In the genomic region with DNA sequence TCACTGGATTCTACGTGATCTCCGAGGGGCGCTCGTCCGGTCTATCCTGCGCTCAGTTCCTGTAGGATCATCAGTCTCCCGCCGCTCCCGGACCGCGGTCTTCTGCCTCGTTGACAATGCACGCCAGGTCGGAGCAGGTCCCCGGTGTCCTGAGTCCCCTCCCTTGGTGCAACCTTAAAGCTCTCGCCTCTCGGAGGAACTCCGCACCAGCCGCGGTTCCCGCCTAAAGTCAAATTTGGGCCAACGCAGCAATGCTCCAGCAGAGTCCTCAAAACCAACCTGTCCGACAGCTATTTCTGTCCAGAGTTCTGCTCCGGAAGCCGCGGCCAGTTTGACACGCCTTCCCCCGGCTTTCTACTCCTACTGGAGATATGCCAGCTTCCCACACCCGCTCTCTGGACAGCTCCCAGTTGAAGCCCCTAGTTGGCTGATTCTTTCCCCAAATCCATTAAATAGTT, we compare ENCODE assay signal across 8 mouse cellular contexts. TPM values are rescaled to one million over a fixed set of nuclear protein-coding genes. Genes with fewer than 3 reads are reported as not detected.
A peak's percentile ranks its signal among the peaks of the same experiment; 100 is the strongest.
DNase-seq lines count a peak whose midpoint lies in the region; ATAC-seq lines count a peak whose summit lies in the region.

A gene (minus strand): TSS at position 288 of the 458 bp plus-strand sequence.

- no peak for ATAC-seq in limb, embryonic 11.5 days (ENCODE audit: insufficient number of reproducible peaks, low FRiP score, low TSS enrichment, low read depth)
- ATAC-seq in midbrain, embryonic 12.5 days (ENCODE audit: low FRiP score, low read depth): no peak

- H3K4me1 ChIP-seq in forebrain, embryonic 10.5 days: peaks cover 13% of the 10 kb centered on the region
- 0 out of 2 replicates have a peak, but pooled peaks cover 3% of the 10 kb centered on the region for H3K4me1 ChIP-seq in limb, embryonic 11.5 days (ENCODE audit: control insufficient read depth, insufficient read depth, low read length)
- H3K4me1 ChIP-seq in midbrain, embryonic 12.5 days: peaks cover 7% of the 10 kb centered on the region

- peaks cover 60% of the 10 kb centered on the region for H3K27me3 ChIP-seq in forebrain, embryonic 10.5 days (ENCODE audit: poor library complexity, severe bottlenecking)
- peaks cover 18% of the 10 kb centered on the region for H3K27me3 ChIP-seq in limb, embryonic 11.5 days (ENCODE audit: control insufficient read depth, insufficient read depth, low read length)
- peaks cover 43% of the 10 kb centered on the region for H3K27me3 ChIP-seq in midbrain, embryonic 12.5 days

- intact Hi-C loops in heart, postnatal 36 days (cut with DNase I): no loop called here

- DNase-seq in CD4-positive helper T cell, adult 2 months (ENCODE audit: low read depth, low spot score): peak; percentile 16
- peak; percentile 83 for DNase-seq in adipocyte (ENCODE audit: low spot score)
- DNase-seq in forebrain, embryonic 10.5 days (ENCODE audit: extremely low spot score, low spot score): peak; percentile 35
- peak; percentile 58 to 67 for DNase-seq in heart, postnatal 36 days
- peak; percentile 65 for DNase-seq in limb, embryonic 11.5 days (ENCODE audit: low spot score)
- DNase-seq in spleen, postnatal 4 days (ENCODE audit: low spot score in 2 of 2): peak; percentile 39 to 76
- no peak for DNase-seq in frontal cortex, postnatal 25 days (ENCODE audit: low spot score in 2 of 2)

- peak within 1 kb of the TSS; percentile 51 for H3K4me3 ChIP-seq in forebrain, embryonic 10.5 days
- H3K4me3 ChIP-seq in limb, embryonic 11.5 days (ENCODE audit: low read depth, low read length): peak within 1 kb of the TSS; percentile 28
- H3K4me3 ChIP-seq in midbrain, embryonic 12.5 days: peak within 1 kb of the TSS; percentile 43

- no peaks in the 10 kb centered on the region for H3K9me3 ChIP-seq in forebrain, embryonic 10.5 days
- H3K9me3 ChIP-seq in limb, embryonic 11.5 days (ENCODE audit: control insufficient read depth, low read length): no peaks in the 10 kb centered on the region
- H3K9me3 ChIP-seq in midbrain, embryonic 12.5 days: no peaks in the 10 kb centered on the region

- peak within 1 kb of the TSS; percentile 54 for H3K4me2 ChIP-seq in limb, embryonic 11.5 days (ENCODE audit: low read depth, severe bottlenecking)
- H3K4me2 ChIP-seq in midbrain, embryonic 12.5 days (replicated peaks): peak within 1 kb of the TSS; percentile 59

- H3K27ac ChIP-seq in forebrain, embryonic 10.5 days: peak within 1 kb of the TSS; percentile 45; the same call in 1 of the 2 replicates
- H3K27ac ChIP-seq in limb, embryonic 11.5 days (replicated peaks; ENCODE audit: low read depth, low read length): no peak within 1 kb of the TSS
- no peak within 1 kb of the TSS for H3K27ac ChIP-seq in midbrain, embryonic 12.5 days (replicated peaks)

- under 1% methylated on average over 29 of the region's 29 CpGs for WGBS in forebrain, embryonic 10.5 days
- under 1% methylated on average over 29 of the region's 29 CpGs for WGBS in limb, embryonic 11.5 days
- 2% methylated on average over 29 of the region's 29 CpGs for WGBS in midbrain, embryonic 12.5 days

- no peaks in the 10 kb centered on the region for H3K36me3 ChIP-seq in forebrain, embryonic 10.5 days (replicated peaks)
- no peaks in the 10 kb centered on the region for H3K36me3 ChIP-seq in limb, embryonic 11.5 days (ENCODE audit: control insufficient read depth, insufficient read depth, low read length)
- no peaks in the 10 kb centered on the region for H3K36me3 ChIP-seq in midbrain, embryonic 12.5 days

- no peak within 1 kb of the TSS for H3K9ac ChIP-seq in limb, embryonic 11.5 days (ENCODE audit: low read length)
- H3K9ac ChIP-seq in midbrain, embryonic 12.5 days (replicated peaks): peak within 1 kb of the TSS; percentile 25; the same call in 1 of the 2 replicates

RNA-seq across cellular contexts. Expression of the gene that starts here (rescaled TPM):
- 0.26 and 0.42 TPM in 2 replicates for polyA plus RNA-seq in forebrain, embryonic 10.5 days (2016; fragmentation: Nextera tagmentation; extraction: Ambion mirVana)
- 1 to 10 TPM; 2.5 to 3.5 TPM for total RNA-seq in heart, postnatal 36 days (2021)
- polyA plus RNA-seq in limb, embryonic 11.5 days (2014; fragmentation: Nextera tagmentation; extraction: Ambion mirVana): 0.20 and 0.44 TPM in 2 replicates
- 0.26 and 0.31 TPM in 2 replicates for polyA plus RNA-seq in midbrain, embryonic 12.5 days (2016; fragmentation: Nextera tagmentation; extraction: Ambion mirVana)

Comparison
In these comparisons a context has a peak if more than half of its experiments do, and no peak if none do; other contexts are left out.
1. Peak in DNase-seq, H3K4me3 ChIP-seq and H3K27ac ChIP-seq in forebrain, embryonic 10.5 days; RNA of the gene not detected or under 1 TPM.
2. Peak in DNase-seq, H3K4me3 ChIP-seq and H3K4me2 ChIP-seq in limb, embryonic 11.5 days; RNA of the gene not detected or under 1 TPM.
3. DNase-seq: peak in CD4-positive helper T cell, adult 2 months (single experiment), adipocyte (single experiment), heart, postnatal 36 days (2 of 2) and spleen, postnatal 4 days (2 of 2); none in frontal cortex, postnatal 25 days (0 of 2).
4. Peak in every context shown above with its lines, with median percentiles within 50 percentile points of each other: H3K4me3 ChIP-seq.